Mouse (Mus musculus) induced T-regulatory cell, adult 2 months (primary cell): ENCODE measurements at regions not wholly inside any gene's neighbourhood (a gene's known extent, or its start where the extent isn't known, plus 50 kb on each side); places are given as distances from the start of the nearest gene placed in this dataset.

Source experiments
- DNase-seq: peaks from one replicate; pipeline ENCODE4 v3.0.0-alpha.2; 2012; ENCODE audit warnings: low read depth

- no peak for DNase-seq
These were observed 175.0 kb upstream of the Cd180 start for GRCm38 (mm10) chr13:102518169-102518882.

DNA sequence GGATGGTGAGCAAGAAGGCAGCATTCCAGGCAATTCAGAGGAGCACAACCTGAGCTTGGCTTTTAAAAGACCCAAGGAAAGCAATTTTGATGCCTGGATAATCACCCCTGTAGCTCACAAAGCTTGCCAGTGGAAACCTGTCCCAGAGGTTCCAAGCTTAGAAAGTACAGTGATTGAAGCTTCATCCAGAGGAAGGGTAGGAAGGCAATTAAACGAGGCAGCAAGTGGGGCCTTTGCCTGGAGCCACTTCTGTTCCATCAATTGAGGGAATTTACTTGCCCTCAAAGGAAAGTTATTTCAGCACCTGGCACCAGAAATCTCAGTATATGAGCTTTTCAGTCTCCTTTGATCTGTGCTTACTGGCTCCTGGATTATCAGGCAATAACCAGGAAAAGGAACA, 171.9 kb upstream of the Cd180 start:
- DNase-seq: no peak

DNA sequence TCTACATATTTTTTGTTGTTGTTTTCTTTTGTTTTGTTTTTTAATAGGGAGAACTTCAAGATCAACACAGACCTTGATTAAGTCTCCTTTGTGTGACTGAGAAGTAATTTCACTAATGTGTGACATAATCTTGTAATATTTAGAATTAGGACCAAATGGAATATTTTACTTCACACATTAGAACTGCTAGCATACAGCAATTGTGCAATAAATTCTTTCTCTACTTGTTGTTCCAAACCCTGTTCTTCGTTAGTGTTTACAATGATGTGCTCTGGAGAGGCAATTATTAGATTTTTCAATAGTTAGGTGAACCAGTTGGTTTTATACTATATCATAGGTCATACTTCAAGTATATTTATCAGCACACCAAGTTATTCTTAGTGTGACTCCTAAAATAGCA, 171.3 kb upstream of the Cd180 start:
- DNase-seq: no peak

- no peak for DNase-seq
These were observed 166.7 kb upstream of the Cd180 start for GRCm38 (mm10) chr13:102526621-102527140.

- no peak for DNase-seq
These were observed 159.6 kb upstream of the Cd180 start for GRCm38 (mm10) chr13:102533784-102534183.

GRCm38 (mm10) chr13:102537424-102538242, 155.7 kb upstream of the Cd180 start:
- no peak for DNase-seq

GRCm38 (mm10) chr13:102540436-102540835, 152.9 kb upstream of the Cd180 start:
- DNase-seq: no peak

GRCm38 (mm10) chr13:102544359-102545165, 148.8 kb upstream of the Cd180 start:
- DNase-seq: no peak

GRCm38 (mm10) chr13:102545845-102546615, 147.3 kb upstream of the Cd180 start:
- no peak for DNase-seq

GRCm38 (mm10) chr13:102548252-102548651, 145.1 kb upstream of the Cd180 start:
- DNase-seq: no peak

DNA sequence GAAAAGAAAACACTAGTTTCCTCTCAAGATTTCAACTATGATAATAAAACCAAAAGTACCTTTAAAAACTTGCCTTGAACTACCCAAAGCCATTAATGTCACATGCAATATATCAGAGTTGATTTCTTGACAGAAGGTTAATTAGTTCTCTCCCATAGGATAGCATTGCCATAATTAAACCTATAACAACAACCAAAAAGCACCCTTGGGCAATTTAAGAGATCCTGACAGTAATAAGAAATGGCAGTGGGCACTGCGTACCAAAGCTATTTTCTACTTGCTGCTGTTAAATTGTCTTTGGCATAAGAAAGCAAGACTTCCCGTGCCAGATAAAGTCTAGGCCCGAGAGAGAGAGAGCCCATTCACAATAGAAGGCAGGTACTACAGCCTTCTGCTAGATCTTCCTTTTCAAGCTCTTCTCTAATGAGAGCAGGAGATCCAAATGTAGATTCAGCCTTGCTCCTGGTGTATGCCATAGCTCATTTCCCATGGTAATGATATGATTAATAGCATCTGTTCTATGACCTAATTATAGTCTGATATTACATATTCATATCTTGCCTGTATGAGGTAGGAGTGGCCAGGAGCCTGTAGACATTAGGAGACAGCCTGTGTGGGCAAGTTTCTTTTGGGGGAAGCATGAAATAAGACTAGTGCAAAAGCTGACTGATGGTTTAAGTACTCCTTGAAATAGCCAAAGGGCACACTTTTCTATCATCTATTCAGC, 126.3 kb upstream of the Cd180 start:
- no peak for DNase-seq

DNA sequence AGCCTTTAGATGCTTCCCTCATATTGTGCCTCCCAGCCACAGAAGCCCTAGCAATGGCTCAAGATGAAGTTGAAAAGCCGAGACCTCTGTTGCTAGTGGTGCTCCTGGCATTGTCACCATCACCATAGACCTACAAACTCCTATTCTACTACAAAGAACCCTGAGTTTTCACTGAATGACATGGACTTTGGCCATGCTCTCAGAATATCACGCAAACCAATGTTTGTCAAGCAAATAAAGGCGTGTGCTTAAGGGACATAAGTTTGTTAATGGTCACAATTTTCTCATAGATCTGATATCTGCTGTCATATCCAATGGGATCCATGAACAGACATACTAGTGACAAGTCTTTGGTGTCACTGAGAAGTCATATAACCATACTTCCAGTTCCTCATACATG, 123.8 kb upstream of the Cd180 start:
- DNase-seq: no peak

GRCm38 (mm10) chr13:102570286-102570685, 123.1 kb upstream of the Cd180 start:
- DNase-seq: no peak

- DNase-seq: no peak
These were observed 120.0 kb upstream of the Cd180 start for GRCm38 (mm10) chr13:102573286-102573921.

DNA sequence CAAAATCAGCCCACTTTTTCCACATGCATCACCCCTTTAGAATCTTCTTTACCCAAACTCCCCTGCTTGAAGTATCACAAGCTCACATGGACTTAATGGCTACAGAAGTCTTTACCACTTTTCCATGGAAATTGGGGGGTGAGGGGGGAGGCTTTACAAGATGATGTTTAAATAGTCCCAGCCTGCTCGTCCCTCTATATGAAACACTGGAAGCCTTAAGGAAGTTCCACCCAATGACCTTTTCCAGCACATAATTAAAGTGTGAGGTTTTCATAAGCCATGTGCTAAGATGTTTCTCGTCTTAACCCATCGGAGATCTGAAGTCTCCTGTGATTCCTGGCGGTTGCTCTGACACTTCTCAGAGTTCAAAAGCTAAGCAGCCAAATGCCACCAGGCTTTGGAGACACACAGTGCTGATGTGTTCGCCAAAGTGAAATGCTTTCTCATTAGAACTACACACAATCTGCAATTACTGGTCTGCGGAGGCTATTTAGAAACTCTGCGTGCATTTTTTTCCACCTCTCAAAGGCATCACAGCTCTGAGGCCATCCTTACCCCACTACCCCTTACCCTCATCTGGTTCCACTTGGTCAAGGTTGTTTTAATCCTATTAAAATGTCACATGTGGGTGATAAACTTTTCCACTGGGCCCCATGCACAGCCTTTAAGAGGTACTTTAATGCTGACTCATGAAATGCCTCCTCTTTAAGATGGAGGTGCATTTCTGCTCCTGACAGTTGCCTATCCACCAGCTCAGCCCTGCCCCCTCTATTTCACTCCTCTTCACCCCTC, 116.3 kb upstream of the Cd180 start:
- DNase-seq: no peak

GRCm38 (mm10) chr13:102578811-102579210, 114.5 kb upstream of the Cd180 start:
- DNase-seq: no peak

GRCm38 (mm10) chr13:102579638-102580037, 113.7 kb upstream of the Cd180 start:
- DNase-seq: no peak

- DNase-seq: no peak
These were observed 109.2 kb upstream of the Cd180 start for GRCm38 (mm10) chr13:102583984-102584645.

DNA sequence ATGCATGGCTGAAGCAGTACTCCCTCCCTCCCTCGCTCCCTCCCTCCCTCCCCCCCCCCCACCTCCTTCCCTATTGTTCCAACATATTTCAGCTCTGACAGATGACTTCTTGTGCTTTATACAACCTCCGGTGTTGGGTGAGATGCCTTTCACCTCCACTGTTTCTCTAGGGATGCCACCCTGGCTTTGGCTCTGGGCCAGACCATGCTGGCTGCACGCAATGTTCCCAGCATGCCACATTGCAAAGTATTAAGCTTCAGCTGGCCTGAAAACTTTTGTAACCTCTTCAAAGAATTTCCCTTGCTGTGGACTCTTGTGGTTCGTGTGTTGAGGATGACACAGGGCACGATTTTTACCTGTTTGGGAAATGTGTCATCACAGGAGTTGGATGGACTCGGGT, 107.1 kb upstream of the Cd180 start:
- no peak for DNase-seq
